In genomic region chr7:5016920-5017319, GRCm38 (mm10) we compare ENCODE assay signal across 18 mouse cellular contexts. TPM values are rescaled to one million over a fixed set of nuclear protein-coding genes. Genes with fewer than 3 reads are reported as not detected.
DNase-seq lines count a peak whose midpoint lies in the region.
"Had no signal": no experiment of that assay in that cellular context is flagged by ENCODE, and none has a peak within 500 bp of the region (broad histone marks: within the 10 kb centered on the region; RNA-seq: fewer than 3 reads in every experiment).

No protein-coding gene starts in this region.

- peak; percentile 48 for DNase-seq in cerebellum, adult 9-11 months
- DNase-seq in cerebellum, adult 18-20 months: no peak
- DNase-seq in 416B (ENCODE audit: low read depth) (peak; percentile 32), NIH3T3 (ENCODE audit: low read depth) (peak; percentile 19)
- DNase-seq in naive thymus-derived CD4-positive, alpha-beta T cell, adult 2 months (ENCODE audit: low read depth): peak; percentile 23
- no peak for DNase-seq in kidney, postnatal 4 days
- no peak for DNase-seq in forebrain, embryonic 10.5 days (ENCODE audit: extremely low spot score, low spot score)
- DNase-seq: cerebellum, adult 2 months; kidney, adult 2 months had no signal

- H3K4me3 ChIP-seq in forebrain, embryonic 10.5 days: no peak overlapping the region
- H3K4me3 ChIP-seq: embryonic facial prominence, embryonic 15.5 days had no signal

- peaks cover 16% of the 10 kb centered on the region; the same call in 1 of the 2 replicates for H3K9me3 ChIP-seq in forebrain, embryonic 10.5 days
- H3K9me3 ChIP-seq: embryonic facial prominence, embryonic 15.5 days; forebrain, embryonic 15.5 days; heart, embryonic 13.5 days; hindbrain, embryonic 13.5 days; kidney, embryonic 15.5 days had no signal

- no peak overlapping the region for H3K27ac ChIP-seq in forebrain, embryonic 10.5 days

- peaks cover 37% of the 10 kb centered on the region for H3K4me1 ChIP-seq in forebrain, embryonic 10.5 days

- H3K27me3 ChIP-seq in forebrain, embryonic 10.5 days (ENCODE audit: poor library complexity, severe bottlenecking): no peaks in the 10 kb centered on the region
- H3K27me3 ChIP-seq: embryonic facial prominence, embryonic 15.5 days; forebrain, embryonic 15.5 days; heart, embryonic 13.5 days; hindbrain, embryonic 13.5 days; kidney, embryonic 15.5 days had no signal

- WGBS in forebrain, embryonic 10.5 days: 97% methylated on average over 2 of the region's 2 CpGs

- H3K36me3 ChIP-seq in forebrain, embryonic 10.5 days (replicated peaks): peaks cover 32% of the 10 kb centered on the region

RNA-seq across cellular contexts. Expression of gene Gm44973, which starts 1.6 kb away (rescaled TPM):
- 1.0 and 1.1 TPM in 2 replicates for polyA plus RNA-seq in forebrain, embryonic 10.5 days (2016; fragmentation: Nextera tagmentation; extraction: Ambion mirVana)
- polyA plus RNA-seq: C2C12; cerebellum, adult 2 months; embryonic facial prominence, embryonic 11.5 days; embryonic facial prominence, embryonic 15.5 days; erythroblast, embryonic 14.5 days; frontal cortex, adult 2 months; heart, embryonic 13.5 days had no signal

RNA-seq across cellular contexts. Expression of gene Fiz1, which starts 2.4 kb away (rescaled TPM):
- polyA plus RNA-seq in forebrain, embryonic 10.5 days (2016; fragmentation: Nextera tagmentation; extraction: Ambion mirVana): 54.0 and 54.1 TPM in 2 replicates

RNA-seq across cellular contexts. Expression of gene Zfp524, which starts 2.7 kb away (rescaled TPM):
- 8.4 and 9.4 TPM in 2 replicates for polyA plus RNA-seq in forebrain, embryonic 10.5 days (2016; fragmentation: Nextera tagmentation; extraction: Ambion mirVana)

RNA-seq across cellular contexts. Expression of gene Zfp865, which starts 3.3 kb away (rescaled TPM):
- 5.1 and 5.7 TPM in 2 replicates for polyA plus RNA-seq in forebrain, embryonic 10.5 days (2016; fragmentation: Nextera tagmentation; extraction: Ambion mirVana)

RNA-seq across cellular contexts. Expression of gene Ccdc106, which starts 3.4 kb away (rescaled TPM):
- 4.7 and 6.6 TPM in 2 replicates for polyA plus RNA-seq in forebrain, embryonic 10.5 days (2016; fragmentation: Nextera tagmentation; extraction: Ambion mirVana)
- polyA plus RNA-seq: erythroblast, embryonic 14.5 days had no signal

Comparison
In these comparisons a context has a peak if more than half of its experiments do, and no peak if none do; other contexts are left out.
1. DNase-seq: peak in cerebellum, adult 9-11 months (single experiment), 416B (single experiment), NIH3T3 (single experiment) and naive thymus-derived CD4-positive, alpha-beta T cell, adult 2 months (single experiment); none in cerebellum, adult 18-20 months (0 of 2), kidney, postnatal 4 days (0 of 2) and forebrain, embryonic 10.5 days (single experiment).